Mouse (Mus musculus) kidney, postnatal 4 days (tissue): Measurements from ENCODE around the gene Tnr.

Experiments
- DNase-seq, 2 experiments: peaks; one replicate each; pipeline ENCODE4 v3.0.0; 2021; ENCODE audit warnings: mixed read lengths in 2 of 2

Tnr gene

GRCm38 (mm10) chr1:159730826-159731225 lies 207.3 kb downstream of the Tnr start:
- DNase-seq, result no peak

GRCm38 (mm10) chr1:159735099-159735498 lies 211.5 kb downstream of the Tnr start:
- no peak for DNase-seq

- DNase-seq, result no peak
Observed at GRCm38 (mm10) chr1:159739478-159739877, 215.9 kb downstream of the Tnr start.

DNA sequence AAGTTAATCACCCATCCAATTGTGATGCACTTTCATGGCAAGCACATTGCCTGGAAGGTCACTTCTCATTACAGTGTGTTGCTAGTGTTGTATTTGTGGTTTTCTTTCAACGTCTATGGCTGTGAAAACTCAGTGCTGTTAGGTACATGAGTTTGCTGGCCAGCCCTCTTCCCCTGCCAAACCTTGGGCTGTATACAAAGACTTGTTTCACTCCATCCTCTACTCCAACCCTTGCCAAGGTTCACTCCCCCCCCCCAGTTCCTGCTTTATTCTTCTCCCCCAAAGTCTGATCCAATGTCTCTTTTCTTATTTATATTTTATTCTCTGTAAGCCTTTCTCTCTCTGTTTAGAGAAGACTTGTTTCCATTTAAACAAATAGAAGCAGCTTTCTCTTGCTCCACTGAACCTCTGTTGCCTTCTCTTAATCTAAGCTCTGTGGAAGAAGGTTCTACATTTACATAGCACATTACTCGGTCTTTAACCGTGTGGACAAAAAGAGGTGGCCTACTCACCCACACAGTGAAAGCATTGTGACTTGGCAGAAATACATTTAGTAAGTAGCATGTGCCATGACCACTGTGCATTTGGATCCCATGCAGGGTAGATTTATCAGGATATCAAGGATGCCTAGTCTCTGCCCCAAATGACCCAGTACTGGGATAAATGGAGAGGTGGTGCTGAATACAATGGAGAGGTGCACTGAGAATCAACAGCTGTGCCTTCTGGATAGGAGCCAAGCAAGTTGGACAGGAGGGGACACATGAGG lies 217.9 kb downstream of the Tnr start:
- no peak for DNase-seq

DNA sequence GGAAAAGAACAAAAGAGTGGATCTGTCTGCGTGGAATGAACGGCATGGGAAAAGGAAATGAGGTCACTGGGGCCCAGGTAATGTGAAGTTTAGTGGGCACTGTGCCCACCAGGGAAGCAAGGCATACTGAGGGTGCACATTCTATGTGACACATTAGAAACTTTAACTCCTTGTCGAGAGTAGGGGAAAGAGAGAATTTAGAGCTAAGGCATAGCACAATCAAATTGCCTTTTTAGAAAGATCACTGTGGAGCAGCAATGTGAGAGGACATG lies 218.4 kb downstream of the Tnr start:
- no peak for DNase-seq

DNA sequence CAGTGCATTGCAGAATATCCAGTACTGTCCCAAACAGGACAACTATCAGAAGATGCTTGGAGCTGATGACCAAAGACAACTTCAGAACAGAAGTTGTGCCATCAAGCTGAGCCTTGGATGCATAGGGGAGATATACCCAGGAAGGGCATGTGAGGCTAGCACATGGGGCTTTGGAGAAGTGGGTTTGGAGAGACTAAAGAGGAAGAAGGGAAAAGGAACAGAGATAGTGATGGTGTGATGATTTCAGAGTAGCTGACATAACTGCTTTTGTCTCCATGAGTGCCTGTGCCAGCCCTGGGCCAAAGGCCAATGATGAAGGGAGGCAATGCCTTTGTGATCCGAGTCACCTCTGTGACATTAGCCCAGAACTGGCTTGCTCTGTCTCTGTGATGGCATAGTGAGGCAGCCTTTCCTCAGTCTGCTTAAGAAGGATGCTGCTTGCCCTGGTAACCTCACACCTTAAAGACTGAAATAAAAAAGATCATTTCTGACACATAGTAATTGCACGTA lies 220.2 kb downstream of the Tnr start:
- no peak for DNase-seq

GRCm38 (mm10) chr1:159745311-159745710 lies 221.7 kb downstream of the Tnr start:
- DNase-seq, result peak; percentile 8 to 14

GRCm38 (mm10) chr1:159747969-159748368 lies 224.4 kb downstream of the Tnr start:
- peak; percentile 30 to 59 for DNase-seq

GRCm38 (mm10) chr1:159750411-159750810 lies 226.8 kb downstream of the Tnr start:
- DNase-seq, result no peak

DNA sequence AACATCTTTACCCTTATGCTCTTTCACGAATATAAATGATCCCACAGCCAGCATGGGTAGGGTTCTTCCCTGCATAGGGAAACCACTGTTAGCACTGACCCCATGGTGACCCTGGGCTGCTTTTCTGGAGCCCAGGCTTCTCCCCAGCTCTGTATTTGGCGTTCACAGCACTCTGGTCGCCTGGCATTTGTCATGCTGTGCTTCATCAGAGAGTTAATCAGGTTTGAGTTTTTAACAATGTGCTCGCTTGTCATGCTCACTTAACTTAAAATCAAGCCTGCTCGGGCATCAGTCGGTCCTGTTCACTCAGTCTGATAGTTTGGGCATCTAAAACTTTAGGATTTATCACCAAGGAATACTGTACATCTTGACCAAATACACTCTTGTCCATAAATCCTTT lies 227.3 kb downstream of the Tnr start:
- no peak for DNase-seq

DNA sequence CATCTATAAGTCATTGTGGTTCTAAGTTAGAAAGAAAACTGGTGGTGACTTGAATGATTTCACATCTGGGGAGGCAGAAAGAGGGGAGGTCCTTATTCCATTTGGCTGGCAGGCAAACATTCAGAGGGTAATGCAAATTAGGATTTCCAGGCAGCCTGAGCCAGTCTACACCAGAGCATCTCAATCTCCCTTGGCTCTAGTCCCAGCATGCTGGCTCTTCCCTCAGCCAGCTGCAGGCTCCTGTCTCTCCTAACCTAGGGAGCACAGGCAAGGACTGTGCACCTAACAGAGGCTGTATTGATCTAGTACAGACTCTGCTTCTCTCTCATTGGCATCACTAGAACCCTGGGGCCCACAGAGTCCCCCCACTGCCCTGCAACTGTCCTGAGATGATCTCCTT lies 237.4 kb downstream of the Tnr start:
- DNase-seq, result no peak

- no peak for DNase-seq
Observed at GRCm38 (mm10) chr1:159763901-159764300, 240.3 kb downstream of the Tnr start.

GRCm38 (mm10) chr1:159764897-159765296 lies 241.3 kb downstream of the Tnr start:
- DNase-seq, result no peak

GRCm38 (mm10) chr1:159769948-159770347 lies 246.4 kb downstream of the Tnr start:
- no peak for DNase-seq

- no peak for DNase-seq
Observed at GRCm38 (mm10) chr1:159773671-159774070, 250.1 kb downstream of the Tnr start.

GRCm38 (mm10) chr1:159775168-159775567 lies 251.6 kb downstream of the Tnr start:
- no peak for DNase-seq

DNA sequence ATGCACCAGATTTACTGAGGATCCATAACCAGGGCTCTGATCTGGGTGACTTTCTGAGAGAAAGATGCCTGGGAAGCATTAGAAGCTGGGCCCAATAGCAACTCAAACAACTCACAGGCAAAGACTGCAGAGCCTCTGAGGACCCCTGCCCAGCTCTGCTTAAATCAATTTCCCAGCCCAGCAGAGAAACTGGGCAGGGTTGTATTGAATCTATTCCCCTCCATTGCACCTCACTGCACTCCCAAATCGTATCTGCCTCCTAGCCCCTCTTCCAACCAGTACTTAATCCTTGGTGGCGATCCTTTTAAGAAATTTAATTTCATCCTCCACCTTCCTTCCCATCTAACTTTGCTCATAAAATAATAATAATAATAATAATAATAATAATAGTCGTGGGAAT lies 253.5 kb downstream of the Tnr start:
- no peak for DNase-seq

- DNase-seq, result no peak
Observed at GRCm38 (mm10) chr1:159779424-159779823, 255.9 kb downstream of the Tnr start.

- peak; percentile 47 to 51 for DNase-seq
Observed at GRCm38 (mm10) chr1:159783842-159784241, 260.3 kb downstream of the Tnr start.

DNA sequence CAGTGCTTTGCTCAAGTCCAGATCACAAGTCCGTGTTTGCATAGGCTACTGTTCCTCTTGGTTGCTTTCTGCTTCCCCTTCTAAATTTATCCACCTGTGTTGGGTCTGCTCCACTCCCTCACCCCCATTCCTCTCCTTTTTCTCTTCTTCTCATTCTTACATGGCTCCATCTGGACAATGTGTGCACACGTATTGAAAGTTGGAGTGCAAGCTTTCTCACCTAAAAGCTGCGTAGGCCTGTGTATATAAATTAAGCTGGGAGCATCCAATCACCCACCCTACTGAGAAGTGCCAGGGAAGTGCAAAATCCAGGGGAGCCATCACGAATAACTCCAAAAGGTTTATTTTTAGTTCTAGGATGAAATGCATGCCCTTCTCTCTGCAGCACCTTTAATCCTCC lies 264.7 kb downstream of the Tnr start:
- DNase-seq, result no peak

DNA sequence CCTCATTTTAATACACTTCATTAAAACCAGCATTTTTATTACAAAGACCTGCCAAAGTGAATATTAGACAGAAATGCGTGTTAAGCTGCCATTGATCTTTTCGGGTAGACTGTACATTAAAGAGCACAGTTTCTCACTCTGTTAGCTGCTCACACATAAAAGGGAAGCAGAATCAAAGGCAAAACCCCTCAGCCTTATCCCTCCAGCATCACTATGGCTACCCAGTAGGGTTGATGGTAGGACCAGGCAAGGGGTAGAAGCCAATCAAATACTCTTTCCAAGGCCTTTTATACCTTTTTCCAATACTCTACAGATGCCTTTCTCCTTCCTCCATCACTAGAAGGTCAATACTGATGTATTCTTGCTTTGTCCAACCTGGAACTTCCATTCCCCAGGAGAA lies 269.0 kb downstream of the Tnr start:
- no peak for DNase-seq

DNA sequence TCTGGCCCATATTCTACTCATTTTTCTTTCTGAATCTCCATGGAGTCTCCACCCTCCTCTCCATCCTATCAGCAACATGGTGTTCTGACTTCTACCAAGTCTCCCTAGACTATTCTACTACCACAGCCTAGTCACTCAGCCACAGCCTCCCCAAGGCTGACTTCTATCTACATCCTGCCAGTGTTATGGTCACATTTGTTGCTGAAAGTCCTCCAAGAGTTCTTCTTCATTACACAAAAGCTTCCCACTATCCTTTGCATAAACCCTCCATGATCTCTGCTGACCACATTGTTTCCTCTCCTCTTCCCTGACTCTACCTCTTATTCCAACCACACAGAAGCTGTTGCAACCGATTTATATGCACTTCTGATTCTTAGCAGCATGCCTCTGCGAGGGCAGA lies 272.5 kb downstream of the Tnr start:
- no peak for DNase-seq

DNA sequence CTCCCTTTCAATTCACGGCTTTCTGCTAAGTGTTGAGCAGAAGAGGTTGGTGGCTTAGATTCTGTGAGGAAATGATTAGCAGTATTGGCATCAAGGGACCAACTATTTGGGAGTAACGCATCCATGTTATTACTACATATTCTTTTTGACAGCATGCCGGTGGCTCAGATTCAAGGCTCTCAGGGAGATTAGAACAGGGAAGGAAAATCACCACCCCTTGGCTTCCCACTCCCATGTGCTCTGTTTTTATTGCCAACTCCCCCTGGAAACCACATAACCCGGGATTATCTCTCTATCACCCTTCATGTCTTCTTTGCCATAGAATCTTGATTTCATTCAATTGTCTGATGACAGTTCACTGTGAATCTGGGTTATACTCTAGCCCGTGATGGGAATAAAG lies 276.8 kb downstream of the Tnr start:
- DNase-seq, result no peak

DNA sequence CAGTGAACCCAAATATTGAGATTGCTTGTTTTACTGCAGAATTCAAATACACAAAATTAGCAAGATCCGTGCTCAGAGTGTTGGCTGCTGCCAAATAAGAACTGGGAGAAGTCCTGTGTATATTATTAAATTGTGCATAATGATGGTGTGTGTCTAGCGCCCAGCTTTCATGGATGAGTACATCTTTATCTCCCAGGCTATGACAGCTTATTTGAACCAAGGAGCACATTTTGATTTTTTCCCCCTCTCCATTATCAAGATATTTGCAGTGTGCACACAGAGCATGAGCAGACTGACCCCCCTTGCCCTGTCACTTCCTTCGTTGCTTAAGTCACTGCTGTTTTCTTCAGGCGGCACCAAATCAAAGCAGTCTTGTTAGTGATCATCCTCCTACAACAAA lies 278.2 kb downstream of the Tnr start:
- DNase-seq, result no peak

DNA sequence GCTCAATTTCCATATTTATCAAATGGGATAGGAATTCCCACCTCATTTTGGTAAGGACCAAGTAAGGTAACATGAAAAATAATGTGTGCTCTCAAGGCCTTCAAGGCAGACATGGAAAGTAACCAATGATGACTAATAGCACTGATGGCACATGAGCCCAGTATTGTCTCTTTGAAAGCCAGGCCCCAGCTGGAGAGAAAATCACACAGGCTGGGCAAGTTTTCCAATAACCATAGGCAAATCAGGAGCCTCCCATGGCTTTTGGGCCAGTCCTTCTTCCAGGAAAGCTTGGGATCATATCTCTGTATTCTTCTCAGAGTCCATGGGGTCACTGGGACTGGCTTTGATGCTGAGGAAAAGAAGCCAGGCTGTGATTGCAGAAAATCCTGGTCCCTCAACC lies 280.1 kb downstream of the Tnr start:
- no peak for DNase-seq
